Mouse (Mus musculus): ENCODE measurements around the gene Fam20b. TPM values are rescaled to one million over a fixed set of nuclear protein-coding genes. Genes with fewer than 3 reads are reported as not detected.
"Not testable (repeated sequence)": the region's sequence is repeated elsewhere in the genome, so short reads cannot be mapped to it uniquely, and the experiment has no call there.

Fam20b gene
- polyA plus RNA-seq, 1 experiment from 2014 or later = 30.0 TPM

GRCm38 (mm10) chr1:156672720-156673475 lies 46.0 kb downstream of the Fam20b start:
- H3K4me1 ChIP-seq (ENCODE audit: control insufficient read depth, insufficient read depth, low read length) = peaks cover 8% of the 10 kb centered on the region; the same call in 1 of the 2 replicates
- 0 out of 2 replicates have a peak, but pooled peaks cover 4% of the 10 kb centered on the region for H3K27me3 ChIP-seq (replicated peaks; ENCODE audit: control insufficient read depth, insufficient read depth, low read length)
- peak overlapping the region; percentile 99 for H3K4me2 ChIP-seq (ENCODE audit: low read depth, low read length)
- 19% methylated on average over 14 of the region's 14 CpGs for WGBS
- H3K27ac ChIP-seq (replicated peaks; ENCODE audit: low read depth, low read length) = no peak overlapping the region
- no peaks in the 10 kb centered on the region for H3K9me3 ChIP-seq (ENCODE audit: control insufficient read depth, low read length)
- no peaks in the 10 kb centered on the region for H3K36me3 ChIP-seq (ENCODE audit: control insufficient read depth, insufficient read depth, low read length)
- H3K9ac ChIP-seq (ENCODE audit: low read depth, low read length) = peak overlapping the region; percentile 74
- no peak for ATAC-seq (ENCODE audit: low read depth)
- peak overlapping the region; percentile 64 for H3K4me3 ChIP-seq (ENCODE audit: low read depth, low read length)
- DNase-seq (ENCODE audit: low spot score) = no peak

- ATAC-seq (ENCODE audit: low read depth) (no peak), DNase-seq (ENCODE audit: low spot score) (no peak)
- WGBS = 95% methylated on average over 3 of the region's 3 CpGs
- Histone ChIP-seq H3K27me3 (replicated peaks; ENCODE audit: control insufficient read depth, insufficient read depth, low read length) (0 out of 2 replicates have a peak, but pooled peaks cover 4% of the 10 kb centered on the region), H3K27ac (replicated peaks; ENCODE audit: low read depth, low read length) (no peak overlapping the region), H3K4me2 (ENCODE audit: low read depth, low read length) (no peak overlapping the region), H3K9me3 (ENCODE audit: control insufficient read depth, low read length) (no peaks in the 10 kb centered on the region), H3K4me1 (ENCODE audit: control insufficient read depth, insufficient read depth, low read length) (peaks cover 8% of the 10 kb centered on the region; the same call in 1 of the 2 replicates), H3K9ac (ENCODE audit: low read depth, low read length) (no peak overlapping the region), H3K36me3 (ENCODE audit: control insufficient read depth, insufficient read depth, low read length) (no peaks in the 10 kb centered on the region), H3K4me3 (ENCODE audit: low read depth, low read length) (no peak overlapping the region)
Observed at GRCm38 (mm10) chr1:156671921-156672320, 47.0 kb downstream of the Fam20b start.

GRCm38 (mm10) chr1:156669208-156669983 lies 49.5 kb downstream of the Fam20b start:
- H3K27ac ChIP-seq (replicated peaks; ENCODE audit: low read depth, low read length) = no peak overlapping the region

GRCm38 (mm10) chr1:156668602-156669001 lies 50.3 kb downstream of the Fam20b start:
- DNase-seq (ENCODE audit: low spot score) = no peak
- Histone ChIP-seq H3K4me2 (ENCODE audit: low read depth, low read length) (no peak overlapping the region), H3K27me3 (replicated peaks; ENCODE audit: control insufficient read depth, insufficient read depth, low read length) (0 out of 2 replicates have a peak, but pooled peaks cover 4% of the 10 kb centered on the region), H3K9me3 (ENCODE audit: control insufficient read depth, low read length) (no peaks in the 10 kb centered on the region), H3K4me3 (ENCODE audit: low read depth, low read length) (no peak overlapping the region), H3K27ac (replicated peaks; ENCODE audit: low read depth, low read length) (no peak overlapping the region), H3K36me3 (ENCODE audit: control insufficient read depth, insufficient read depth, low read length) (no peaks in the 10 kb centered on the region), H3K4me1 (ENCODE audit: control insufficient read depth, insufficient read depth, low read length) (peaks cover 8% of the 10 kb centered on the region; the same call in 1 of the 2 replicates), H3K9ac (ENCODE audit: low read depth, low read length) (no peak overlapping the region)
- no peak for ATAC-seq (ENCODE audit: low read depth)
- 26% methylated on average over 5 of the region's 5 CpGs for WGBS

More at GRCm38 (mm10) chr1:156669208-156669983, 49.5 kb downstream of the Fam20b start:
- Histone ChIP-seq H3K4me3 (ENCODE audit: low read depth, low read length) (no peak overlapping the region), H3K36me3 (ENCODE audit: control insufficient read depth, insufficient read depth, low read length) (no peaks in the 10 kb centered on the region), H3K27me3 (replicated peaks; ENCODE audit: control insufficient read depth, insufficient read depth, low read length) (0 out of 2 replicates have a peak, but pooled peaks cover 4% of the 10 kb centered on the region), H3K4me1 (ENCODE audit: control insufficient read depth, insufficient read depth, low read length) (peaks cover 8% of the 10 kb centered on the region; the same call in 1 of the 2 replicates), H3K9ac (ENCODE audit: low read depth, low read length) (no peak overlapping the region), H3K9me3 (ENCODE audit: control insufficient read depth, low read length) (no peaks in the 10 kb centered on the region), H3K4me2 (ENCODE audit: low read depth, low read length) (no peak overlapping the region)
- no peak for DNase-seq (ENCODE audit: low spot score)
- 46% methylated on average over 11 of the region's 11 CpGs for WGBS
- no peak for ATAC-seq (ENCODE audit: low read depth)

- Histone ChIP-seq H3K27ac (replicated peaks; ENCODE audit: low read depth, low read length) (no peak overlapping the region), H3K4me3 (ENCODE audit: low read depth, low read length) (no peak overlapping the region), H3K36me3 (ENCODE audit: control insufficient read depth, insufficient read depth, low read length) (no peaks in the 10 kb centered on the region), H3K9me3 (ENCODE audit: control insufficient read depth, low read length) (no peaks in the 10 kb centered on the region), H3K9ac (ENCODE audit: low read depth, low read length) (0 out of 2 replicates have a peak overlapping the region, but pooled peaks have one; percentile 5), H3K27me3 (replicated peaks; ENCODE audit: control insufficient read depth, insufficient read depth, low read length) (no peaks in the 10 kb centered on the region), H3K4me1 (ENCODE audit: control insufficient read depth, insufficient read depth, low read length) (no peaks in the 10 kb centered on the region), H3K4me2 (ENCODE audit: low read depth, low read length) (no peak overlapping the region)
- DNase-seq (ENCODE audit: low spot score) (peak; percentile 52), ATAC-seq (ENCODE audit: low read depth) (peak; percentile 45; the same call in 1 of the 2 replicates)
- 84% methylated on average over 23 of the region's 23 CpGs for WGBS
Observed at GRCm38 (mm10) chr1:156667141-156667926, 51.6 kb downstream of the Fam20b start.

GRCm38 (mm10) chr1:156665777-156666176 lies 53.1 kb downstream of the Fam20b start:
- Histone ChIP-seq H3K36me3 (ENCODE audit: control insufficient read depth, insufficient read depth, low read length) (no peaks in the 10 kb centered on the region), H3K27ac (replicated peaks; ENCODE audit: low read depth, low read length) (no peak overlapping the region), H3K4me3 (ENCODE audit: low read depth, low read length) (no peak overlapping the region), H3K9me3 (ENCODE audit: control insufficient read depth, low read length) (no peaks in the 10 kb centered on the region), H3K27me3 (replicated peaks; ENCODE audit: control insufficient read depth, insufficient read depth, low read length) (no peaks in the 10 kb centered on the region), H3K4me1 (ENCODE audit: control insufficient read depth, insufficient read depth, low read length) (no peaks in the 10 kb centered on the region), H3K4me2 (ENCODE audit: low read depth, low read length) (no peak overlapping the region), H3K9ac (ENCODE audit: low read depth, low read length) (no peak overlapping the region)
- DNase-seq (ENCODE audit: low spot score) (no peak), ATAC-seq (ENCODE audit: low read depth) (no peak)
- 86% methylated on average over 8 of the region's 8 CpGs for WGBS

- H3K4me2 ChIP-seq (ENCODE audit: low read depth, low read length) = peak overlapping the region; percentile 29
- 0 out of 2 replicates have a peak, but pooled peaks have one; percentile 19 for ATAC-seq (ENCODE audit: low read depth)
- 61% methylated on average over 19 of the region's 21 CpGs for WGBS
- not testable (repeated sequence) for DNase-seq (ENCODE audit: low spot score); H3K4me3 ChIP-seq (ENCODE audit: low read depth, low read length); H3K4me1 ChIP-seq (ENCODE audit: control insufficient read depth, insufficient read depth, low read length); H3K36me3 ChIP-seq (ENCODE audit: control insufficient read depth, insufficient read depth, low read length); H3K27me3 ChIP-seq (replicated peaks; ENCODE audit: control insufficient read depth, insufficient read depth, low read length); H3K9ac ChIP-seq (ENCODE audit: low read depth, low read length); H3K9me3 ChIP-seq (ENCODE audit: control insufficient read depth, low read length)
- peak overlapping the region; percentile 63 for H3K27ac ChIP-seq (replicated peaks; ENCODE audit: low read depth, low read length)
Observed at GRCm38 (mm10) chr1:156660660-156661236, 58.1 kb downstream of the Fam20b start.

All from embryonic facial prominence, embryonic 14.5 days (tissue).